Mouse (Mus musculus): ENCODE data around the gene Cdk1. TPM values are rescaled to one million over a fixed set of nuclear protein-coding genes. Genes with fewer than 3 reads are reported as not detected.

The Cdk1 gene
- 149 and 181 TPM in 2 replicates for polyA plus RNA-seq (2015; fragmentation: Nextera tagmentation; extraction: Ambion mirVana)

GRCm38 (mm10) chr10:69352212-69353085, at the start of gene Cdk1:
Gene Cdk1, minus strand, starts transcription at chr10:69352938.
- H3K4me2 ChIP-seq (replicated peaks): peak within 1 kb of the TSS; percentile 94
- no peaks in the 10 kb centered on the region for H3K27me3 ChIP-seq
- WGBS: under 1% methylated on average over 51 of the region's 51 CpGs
- ATAC-seq: peak; percentile 94
- H3K9ac ChIP-seq (replicated peaks): peak within 1 kb of the TSS; percentile 72
- H3K4me3 ChIP-seq (replicated peaks): peak within 1 kb of the TSS; percentile 68
- H3K9me3 ChIP-seq: no peaks in the 10 kb centered on the region
- peak within 1 kb of the TSS; percentile 39 for H3K27ac ChIP-seq
- H3K36me3 ChIP-seq: no peaks in the 10 kb centered on the region
- H3K4me1 ChIP-seq (replicated peaks): peaks cover 36% of the 10 kb centered on the region

GRCm38 (mm10) chr10:69399814-69400385, 47.2 kb upstream of the Cdk1 start:
- Histone ChIP-seq H3K27me3 (peaks cover 58% of the 10 kb centered on the region), H3K9me3 (no peaks in the 10 kb centered on the region), H3K4me2 (replicated peaks) (peak overlapping the region; percentile 100), H3K36me3 (no peaks in the 10 kb centered on the region), H3K27ac (no peak overlapping the region), H3K9ac (replicated peaks) (peak overlapping the region; percentile 59; the same call in 1 of the 2 replicates), H3K4me3 (replicated peaks) (peak overlapping the region; percentile 65), H3K4me1 (replicated peaks) (peaks cover 27% of the 10 kb centered on the region)
- ATAC-seq: no peak
- 4% methylated on average over 17 of the region's 17 CpGs for WGBS

GRCm38 (mm10) chr10:69398763-69399590, 46.2 kb upstream of the Cdk1 start, which contains the start of gene Ank3:
Gene Ank3, plus strand, starts transcription at chr10:69398773.
- Histone ChIP-seq H3K9ac (replicated peaks) (peak within 1 kb of the TSS; percentile 59), H3K9me3 (no peaks in the 10 kb centered on the region), H3K4me1 (replicated peaks) (peaks cover 27% of the 10 kb centered on the region), H3K4me2 (replicated peaks) (peak within 1 kb of the TSS; percentile 100), H3K27ac (no peak within 1 kb of the TSS), H3K4me3 (replicated peaks) (peak within 1 kb of the TSS; percentile 65), H3K36me3 (no peaks in the 10 kb centered on the region), H3K27me3 (peaks cover 61% of the 10 kb centered on the region)
- WGBS: under 1% methylated on average over 77 of the region's 77 CpGs
- peak; percentile 70 for ATAC-seq

- no peaks in the 10 kb centered on the region for H3K36me3 ChIP-seq
- peak; percentile 41 for ATAC-seq
- H3K4me1 ChIP-seq (replicated peaks): peaks cover 27% of the 10 kb centered on the region
- no peaks in the 10 kb centered on the region for H3K9me3 ChIP-seq
- H3K9ac ChIP-seq (replicated peaks): peak overlapping the region; percentile 59
- peak overlapping the region; percentile 65 for H3K4me3 ChIP-seq (replicated peaks)
- H3K4me2 ChIP-seq (replicated peaks): peak overlapping the region; percentile 100
- peaks cover 61% of the 10 kb centered on the region for H3K27me3 ChIP-seq
- H3K27ac ChIP-seq: no peak overlapping the region
- WGBS: under 1% methylated on average over 26 of the region's 26 CpGs
Measured at GRCm38 (mm10) chr10:69398197-69398762, 45.5 kb upstream of the Cdk1 start.

- Histone ChIP-seq H3K4me2 (replicated peaks) (no peak overlapping the region), H3K27me3 (no peaks in the 10 kb centered on the region), H3K4me3 (replicated peaks) (no peak overlapping the region), H3K9ac (replicated peaks) (no peak overlapping the region), H3K36me3 (no peaks in the 10 kb centered on the region), H3K4me1 (replicated peaks) (no peaks in the 10 kb centered on the region), H3K9me3 (no peaks in the 10 kb centered on the region), H3K27ac (no peak overlapping the region)
- WGBS: 93% methylated on average over 4 of the region's 4 CpGs
- ATAC-seq: no peak
Measured at GRCm38 (mm10) chr10:69389511-69389910, 36.8 kb upstream of the Cdk1 start.

GRCm38 (mm10) chr10:69386767-69387166, 34.0 kb upstream of the Cdk1 start:
- Histone ChIP-seq H3K27me3 (no peaks in the 10 kb centered on the region), H3K27ac (no peak overlapping the region), H3K9me3 (no peaks in the 10 kb centered on the region), H3K4me1 (replicated peaks) (no peaks in the 10 kb centered on the region), H3K4me2 (replicated peaks) (no peak overlapping the region), H3K9ac (replicated peaks) (no peak overlapping the region), H3K4me3 (replicated peaks) (no peak overlapping the region), H3K36me3 (no peaks in the 10 kb centered on the region)
- 84% methylated on average over 8 of the region's 8 CpGs for WGBS
- no peak for ATAC-seq

- H3K36me3 ChIP-seq: no peaks in the 10 kb centered on the region
- H3K9me3 ChIP-seq: no peaks in the 10 kb centered on the region
- H3K27me3 ChIP-seq: no peaks in the 10 kb centered on the region
- WGBS: 96% methylated on average over 8 of the region's 8 CpGs
- no peaks in the 10 kb centered on the region for H3K4me1 ChIP-seq (replicated peaks)
- H3K4me3 ChIP-seq (replicated peaks): no peak overlapping the region
- H3K4me2 ChIP-seq (replicated peaks): no peak overlapping the region
- no peak overlapping the region for H3K9ac ChIP-seq (replicated peaks)
- H3K27ac ChIP-seq: no peak overlapping the region
- ATAC-seq: no peak
Measured at GRCm38 (mm10) chr10:69385136-69385535, 32.4 kb upstream of the Cdk1 start.

DNA sequence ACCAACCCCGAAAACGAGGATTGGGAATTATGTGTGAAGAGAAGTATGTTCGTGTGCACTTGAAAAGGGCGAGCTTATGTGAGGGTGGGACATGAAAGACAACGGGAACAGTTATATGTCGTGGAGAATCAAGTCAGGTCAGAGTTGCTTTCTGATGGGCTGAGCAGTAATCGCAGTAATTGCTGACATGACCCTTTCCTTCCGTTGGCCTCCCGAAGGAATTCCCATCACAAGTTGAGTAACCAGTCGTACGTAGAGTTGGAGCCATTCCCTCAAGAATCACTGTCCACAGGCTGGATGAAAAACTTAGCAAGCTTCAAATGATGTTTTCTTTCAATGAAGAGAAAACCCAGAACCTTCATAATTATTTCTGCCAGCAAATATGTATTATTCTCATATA, 31.9 kb upstream of the Cdk1 start:
- ATAC-seq: no peak
- Histone ChIP-seq H3K27me3 (no peaks in the 10 kb centered on the region), H3K36me3 (no peaks in the 10 kb centered on the region), H3K27ac (no peak overlapping the region), H3K4me2 (replicated peaks) (no peak overlapping the region), H3K9me3 (no peaks in the 10 kb centered on the region), H3K4me1 (replicated peaks) (no peaks in the 10 kb centered on the region), H3K4me3 (replicated peaks) (no peak overlapping the region), H3K9ac (replicated peaks) (no peak overlapping the region)
- 83% methylated on average over 11 of the region's 11 CpGs for WGBS

DNA sequence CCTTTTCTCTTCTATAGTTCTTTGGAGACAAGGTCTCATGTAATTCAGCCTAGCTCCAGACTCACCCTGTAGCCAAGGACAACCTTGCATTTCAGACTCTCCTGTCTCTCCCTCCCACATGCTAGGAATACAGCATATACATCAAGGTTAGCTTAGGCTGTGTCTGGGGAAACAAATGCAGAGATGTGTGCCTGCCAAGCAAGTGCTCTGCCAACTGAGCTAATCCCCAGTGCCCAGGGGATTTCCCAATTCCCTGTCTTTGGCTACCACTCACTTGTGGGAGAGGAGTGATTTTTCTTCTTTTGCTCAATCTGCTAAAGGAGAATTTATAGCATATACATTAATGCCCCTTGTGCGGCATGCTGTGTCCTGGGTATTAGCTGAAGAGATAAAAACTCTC, 30.4 kb upstream of the Cdk1 start:
- Histone ChIP-seq H3K36me3 (no peaks in the 10 kb centered on the region), H3K27ac (no peak overlapping the region), H3K27me3 (no peaks in the 10 kb centered on the region), H3K9ac (replicated peaks) (no peak overlapping the region), H3K9me3 (no peaks in the 10 kb centered on the region), H3K4me1 (replicated peaks) (no peaks in the 10 kb centered on the region), H3K4me3 (replicated peaks) (no peak overlapping the region), H3K4me2 (replicated peaks) (no peak overlapping the region)
- 83% methylated on average over 1 of the region's 1 CpGs for WGBS
- ATAC-seq: no peak

- ATAC-seq: no peak
- no peak overlapping the region for H3K4me3 ChIP-seq (replicated peaks)
- H3K36me3 ChIP-seq: no peaks in the 10 kb centered on the region
- H3K27me3 ChIP-seq: no peaks in the 10 kb centered on the region
- no peak overlapping the region for H3K4me2 ChIP-seq (replicated peaks)
- no peaks in the 10 kb centered on the region for H3K4me1 ChIP-seq (replicated peaks)
- no peak overlapping the region for H3K27ac ChIP-seq
- H3K9me3 ChIP-seq: no peaks in the 10 kb centered on the region
- 51% methylated on average over 7 of the region's 7 CpGs for WGBS
- H3K9ac ChIP-seq (replicated peaks): no peak overlapping the region
Measured at GRCm38 (mm10) chr10:69375154-69375553, 22.4 kb upstream of the Cdk1 start.

DNA sequence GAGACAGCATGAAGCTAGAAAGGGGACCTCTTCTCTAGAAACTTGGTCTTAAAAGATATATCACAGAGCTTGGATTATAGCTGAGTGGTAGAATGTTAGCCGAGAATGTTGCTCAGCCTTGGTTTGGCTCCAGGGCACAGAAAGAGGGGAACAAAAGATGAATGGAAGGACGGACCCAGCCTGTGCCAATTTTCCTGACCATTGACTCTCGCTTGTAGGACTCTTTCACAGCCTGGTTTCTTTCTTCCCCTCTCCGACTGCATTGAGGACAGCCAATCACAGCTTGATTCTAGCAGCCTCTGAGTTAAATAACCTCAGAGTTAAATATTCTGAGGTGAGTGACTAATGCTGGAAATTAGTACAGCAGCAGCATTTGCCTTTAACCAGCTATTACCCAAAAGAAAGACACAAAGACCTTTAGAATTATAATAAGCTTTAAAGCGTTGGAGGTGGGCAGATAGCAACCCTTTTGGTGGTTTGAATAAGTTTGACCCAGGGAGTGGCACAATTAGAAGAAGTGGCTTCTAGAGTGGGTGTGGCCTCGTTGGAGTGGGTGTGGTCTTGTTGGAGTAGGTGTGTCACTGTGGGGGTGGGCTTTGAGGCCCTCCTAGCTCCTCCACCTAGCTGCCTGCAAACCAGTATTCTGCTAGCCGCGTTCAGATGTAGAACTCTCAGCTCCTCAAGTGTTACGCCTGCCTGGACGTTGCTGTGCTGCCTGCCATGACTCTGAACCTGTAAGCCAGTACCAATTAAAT, 21.2 kb upstream of the Cdk1 start:
- H3K27ac ChIP-seq: no peak overlapping the region
- no peak for ATAC-seq
- no peak overlapping the region for H3K4me3 ChIP-seq (replicated peaks)
- no peaks in the 10 kb centered on the region for H3K9me3 ChIP-seq
- no peaks in the 10 kb centered on the region for H3K4me1 ChIP-seq (replicated peaks)
- H3K27me3 ChIP-seq: no peaks in the 10 kb centered on the region
- no peak overlapping the region for H3K4me2 ChIP-seq (replicated peaks)
- 63% methylated on average over 10 of the region's 10 CpGs for WGBS
- H3K9ac ChIP-seq (replicated peaks): no peak overlapping the region
- H3K36me3 ChIP-seq: no peaks in the 10 kb centered on the region

Data from midbrain, embryonic 13.5 days (tissue).